Mouse (Mus musculus) large intestine, adult 2 months (tissue): ENCODE measurements at regions not wholly inside any gene's neighbourhood (a gene's known extent, or its start where the extent isn't known, plus 50 kb on each side); places are given as distances from the start of the nearest gene placed in this dataset.
A peak's percentile ranks its signal among the peaks of the same experiment; 100 is the strongest.

Experiments used
- DNase-seq: peaks from one replicate; pipeline ENCODE4 v3.0.0-alpha.2; 2012; ENCODE audit warnings: low read depth, low spot score
- WGBS: fragments of 180-500 bp; shearing (Covaris S2); methylation state at CpG from one replicate; pipeline ENCODE4 v1.1.7; 2018; 5-methylcytosine and 5-hydroxymethylcytosine counted together

- no peak for DNase-seq
Measured at GRCm38 (mm10) chr13:72023666-72024065, 60.1 kb upstream of the Irx1 start.

GRCm38 (mm10) chr13:72043930-72044470, 80.5 kb upstream of the Irx1 start:
- DNase-seq = no peak
- WGBS = 73% methylated on average over 5 of the region's 5 CpGs

More at GRCm38 (mm10) chr13:72023666-72024065, 60.1 kb upstream of the Irx1 start:
- WGBS = 60% methylated on average over 5 of the region's 5 CpGs

- 94% methylated on average over 3 of the region's 3 CpGs for WGBS
- DNase-seq = no peak
Measured at GRCm38 (mm10) chr13:72056469-72056868, 92.9 kb upstream of the Irx1 start.

- 41% methylated on average over 6 of the region's 6 CpGs for WGBS
- DNase-seq = no peak
Measured at GRCm38 (mm10) chr13:72061659-72062058, 98.1 kb upstream of the Irx1 start.

- no peak for DNase-seq
- 64% methylated on average over 5 of the region's 5 CpGs for WGBS
Measured at GRCm38 (mm10) chr13:72063278-72063761, 99.8 kb upstream of the Irx1 start.

- DNase-seq = peak; percentile 14
- 10% methylated on average over 4 of the region's 5 CpGs for WGBS
Measured at GRCm38 (mm10) chr13:72096585-72096984, 133.1 kb upstream of the Irx1 start.

- DNase-seq = no peak
- 26% methylated on average over 8 of the region's 8 CpGs for WGBS
Measured at GRCm38 (mm10) chr13:72097268-72097667, 133.7 kb upstream of the Irx1 start.

GRCm38 (mm10) chr13:72097811-72098210, 134.3 kb upstream of the Irx1 start:
- WGBS = 62% methylated on average over 11 of the region's 11 CpGs

GRCm38 (mm10) chr13:72100741-72101140, 137.2 kb upstream of the Irx1 start:
- WGBS = 74% methylated on average over 5 of the region's 5 CpGs
- DNase-seq = no peak

More at GRCm38 (mm10) chr13:72097811-72098210, 134.3 kb upstream of the Irx1 start:
- DNase-seq = no peak

GRCm38 (mm10) chr13:72108666-72109065, 145.1 kb upstream of the Irx1 start:
- WGBS = 53% methylated on average over 1 of the region's 1 CpGs
- DNase-seq = no peak

GRCm38 (mm10) chr13:72113942-72114341, 150.4 kb upstream of the Irx1 start:
- DNase-seq = no peak
- 80% methylated on average over 4 of the region's 4 CpGs for WGBS

- WGBS = 69% methylated on average over 10 of the region's 10 CpGs
Measured at GRCm38 (mm10) chr13:72114776-72115663, 151.5 kb upstream of the Irx1 start.

GRCm38 (mm10) chr13:72120467-72120866, 156.9 kb upstream of the Irx1 start:
- WGBS = 19% methylated on average over 7 of the region's 7 CpGs
- no peak for DNase-seq

More at GRCm38 (mm10) chr13:72114776-72115663, 151.5 kb upstream of the Irx1 start:
- DNase-seq = no peak

GRCm38 (mm10) chr13:72120911-72121553, 157.5 kb upstream of the Irx1 start:
- DNase-seq = no peak
- 46% methylated on average over 6 of the region's 6 CpGs for WGBS

- WGBS = 81% methylated on average over 18 of the region's 18 CpGs
- DNase-seq = no peak
Measured at GRCm38 (mm10) chr13:72121554-72122229, 158.2 kb upstream of the Irx1 start.

- DNase-seq = no peak
- WGBS = 70% methylated on average over 11 of the region's 11 CpGs
Measured at GRCm38 (mm10) chr13:72122230-72122627, 158.7 kb upstream of the Irx1 start.

- WGBS = 79% methylated on average over 1 of the region's 1 CpGs
- DNase-seq = no peak
Measured at GRCm38 (mm10) chr13:72128306-72128705, 164.8 kb upstream of the Irx1 start.

GRCm38 (mm10) chr13:72131341-72131740, 167.8 kb upstream of the Irx1 start:
- no peak for DNase-seq
- WGBS = 87% methylated on average over 2 of the region's 2 CpGs

- WGBS = 64% methylated on average over 8 of the region's 8 CpGs
- no peak for DNase-seq
Measured at GRCm38 (mm10) chr13:72134101-72134768, 170.7 kb upstream of the Irx1 start.
